Mouse (Mus musculus) kidney, adult 9 months (tissue): ENCODE data around the gene Josd2.
A peak's percentile ranks its signal among the peaks of the same experiment; 100 is the strongest.

ENCODE experiments used
- DNase-seq: peaks from one replicate; pipeline ENCODE4 v3.0.0; 2022

Josd2 gene

DNA sequence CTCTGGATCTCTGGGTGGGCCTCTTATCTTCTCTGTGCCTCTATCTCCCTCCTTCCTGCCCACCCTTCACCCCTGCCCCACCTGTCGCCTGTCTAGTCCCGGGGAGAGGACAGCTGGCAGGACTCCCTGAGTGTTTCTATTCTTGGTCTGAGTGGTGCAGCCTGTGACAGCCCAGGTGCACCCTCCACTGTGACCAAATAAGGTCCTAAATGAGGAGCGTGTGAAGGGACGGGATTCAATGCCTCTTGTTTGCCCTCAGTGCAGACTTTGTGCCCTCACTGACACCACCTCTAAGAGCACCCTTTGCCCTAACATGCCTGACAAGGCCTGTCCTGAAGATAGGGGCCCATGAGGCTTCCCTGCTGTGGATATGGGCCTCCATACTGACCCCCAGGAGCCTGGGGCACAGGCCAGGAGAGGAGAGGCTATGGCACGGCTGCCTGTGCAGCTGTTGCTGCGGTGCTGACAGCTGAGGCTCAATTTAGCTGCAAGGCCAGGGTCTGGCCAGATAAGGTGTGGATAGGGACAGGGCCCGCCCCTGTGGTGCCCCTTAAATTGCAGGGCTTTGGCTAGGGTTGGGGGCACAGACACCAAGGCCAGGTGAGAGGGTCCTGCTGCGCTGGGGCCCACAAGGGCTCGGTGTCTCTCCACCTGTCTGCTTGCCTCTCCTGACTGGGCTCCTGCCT lies 5.3 kb downstream of the Josd2 start:
- no peak for DNase-seq

DNA sequence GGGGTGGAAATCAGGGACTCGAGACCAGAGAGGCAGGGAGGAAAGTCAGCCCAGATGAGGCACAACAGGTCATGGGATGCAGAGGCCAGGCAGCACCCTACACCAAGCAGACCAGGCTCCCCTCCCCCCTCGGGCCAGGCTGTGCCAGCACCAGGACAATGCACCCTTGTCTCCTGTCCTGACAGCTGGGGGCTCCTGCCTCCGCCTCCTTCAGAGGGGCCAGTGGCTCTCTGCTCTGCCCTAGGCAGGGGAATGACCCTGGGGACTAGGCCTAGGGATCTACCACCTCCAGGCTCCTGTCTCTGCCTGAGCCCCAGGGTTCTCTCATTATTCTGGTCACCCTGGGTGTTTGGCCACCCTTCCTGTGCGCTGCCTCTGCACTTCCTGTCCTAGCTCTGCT lies 6.6 kb downstream of the Josd2 start:
- no peak for DNase-seq

DNA sequence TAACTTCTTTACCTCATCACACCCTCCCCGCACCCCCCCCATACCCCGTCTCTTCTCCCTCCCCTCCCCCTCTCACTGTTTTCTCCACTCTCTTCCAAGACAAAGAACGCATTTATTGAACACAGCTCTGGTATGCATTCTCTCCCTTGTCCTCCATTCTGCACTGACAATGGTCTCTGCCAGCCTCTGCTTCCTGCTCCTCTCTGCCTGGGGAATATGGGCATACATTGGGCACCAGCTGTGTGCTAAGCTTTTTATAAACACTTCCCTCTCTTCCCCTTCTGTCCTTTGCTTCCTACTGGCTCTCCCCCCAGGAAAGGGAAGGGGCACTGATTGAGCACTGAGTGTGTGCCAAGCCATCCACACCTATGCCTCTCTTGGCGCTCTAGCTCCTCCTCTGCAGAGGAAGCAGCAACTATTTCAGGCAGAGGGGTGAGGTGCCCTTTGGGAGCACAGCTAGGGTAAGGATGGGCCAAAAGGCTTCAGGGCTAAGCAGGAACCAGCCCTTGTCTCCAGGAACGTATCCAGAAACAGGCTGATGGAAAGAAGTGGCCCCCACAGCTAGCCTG lies 7.3 kb downstream of the Josd2 start:
- DNase-seq, result no peak

DNA sequence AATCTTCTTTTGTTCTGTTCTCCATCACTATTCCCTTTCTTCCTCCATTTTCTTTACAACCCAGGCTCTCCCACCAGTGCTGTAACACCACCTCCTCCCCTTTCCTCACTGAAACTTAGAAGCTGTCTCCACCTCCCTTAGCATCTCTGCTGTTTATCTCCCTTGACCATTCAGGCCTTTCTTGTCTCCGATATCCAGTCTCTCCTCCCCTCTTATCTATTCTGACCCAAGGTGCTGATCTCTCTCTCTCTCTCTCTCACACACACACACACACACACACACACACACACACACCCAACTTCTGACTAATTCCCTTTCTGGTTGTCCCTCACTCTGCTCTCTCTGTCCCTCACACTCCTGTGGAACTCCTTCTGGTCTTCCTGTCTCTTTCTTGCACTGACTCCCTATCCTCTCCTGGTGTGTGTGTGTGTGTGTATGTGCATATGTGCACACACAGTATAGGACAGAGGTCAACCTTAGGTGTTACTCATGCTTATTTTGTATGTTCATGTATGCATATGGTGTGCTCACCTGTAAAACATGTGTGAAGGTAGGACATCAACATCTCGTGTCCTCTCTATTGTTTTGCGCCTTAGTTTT lies 15.2 kb downstream of the Josd2 start:
- DNase-seq, result no peak

DNA sequence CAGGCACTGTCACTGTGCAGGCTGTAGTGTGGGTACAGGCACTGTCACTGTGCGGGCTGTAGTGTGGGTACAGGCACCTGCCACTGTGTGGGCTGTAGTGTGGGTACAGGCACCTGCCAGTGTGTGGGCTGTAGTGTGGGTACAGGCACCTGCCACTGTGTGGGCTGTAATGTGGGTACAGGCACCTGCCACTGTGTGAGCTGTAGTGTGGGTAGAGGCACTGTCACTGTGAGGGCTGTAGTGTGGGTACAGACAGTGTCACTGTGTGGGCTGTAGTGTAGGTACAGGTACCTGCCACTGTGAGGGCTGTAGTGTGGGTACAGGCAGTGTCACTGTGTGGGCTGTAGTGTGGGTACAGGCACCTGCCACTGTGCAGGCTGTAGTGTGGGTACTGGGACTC lies 16.3 kb downstream of the Josd2 start:
- DNase-seq, result no peak

DNA sequence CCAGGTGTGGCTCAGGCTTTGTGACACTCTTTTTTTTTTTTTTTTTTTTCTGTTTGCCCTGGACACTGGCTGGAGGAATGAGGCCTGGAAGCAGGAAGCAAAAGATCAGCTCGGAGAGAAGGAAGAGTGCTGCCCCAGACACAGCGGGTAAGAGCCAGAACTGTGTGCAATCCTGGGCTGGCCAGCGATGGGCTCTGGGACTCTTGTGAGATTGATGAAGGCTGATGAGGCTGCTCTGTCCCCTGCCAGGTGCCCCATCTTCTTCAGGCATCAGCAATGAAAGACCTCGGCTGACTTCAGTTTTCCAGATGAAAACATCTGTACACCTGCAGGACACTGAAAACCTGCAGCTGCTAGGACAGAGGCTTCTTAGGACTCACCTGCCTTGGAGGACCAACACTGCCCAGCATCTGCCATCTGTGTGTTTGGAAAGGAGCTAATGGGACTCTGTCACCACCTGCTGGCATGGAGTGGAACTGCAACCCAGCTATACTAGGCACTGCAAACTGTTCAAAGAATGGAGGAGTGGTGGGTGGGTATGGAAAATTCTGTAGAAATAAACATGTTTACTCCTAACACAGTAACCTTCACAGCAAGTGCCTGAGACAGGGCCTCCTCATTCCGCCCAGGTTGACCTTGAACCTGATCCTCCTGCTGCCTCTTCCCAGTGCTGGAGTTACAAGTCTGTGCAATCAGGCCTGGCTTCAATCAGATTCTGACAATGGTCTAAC lies 17.2 kb downstream of the Josd2 start:
- DNase-seq, result peak; percentile 76

DNA sequence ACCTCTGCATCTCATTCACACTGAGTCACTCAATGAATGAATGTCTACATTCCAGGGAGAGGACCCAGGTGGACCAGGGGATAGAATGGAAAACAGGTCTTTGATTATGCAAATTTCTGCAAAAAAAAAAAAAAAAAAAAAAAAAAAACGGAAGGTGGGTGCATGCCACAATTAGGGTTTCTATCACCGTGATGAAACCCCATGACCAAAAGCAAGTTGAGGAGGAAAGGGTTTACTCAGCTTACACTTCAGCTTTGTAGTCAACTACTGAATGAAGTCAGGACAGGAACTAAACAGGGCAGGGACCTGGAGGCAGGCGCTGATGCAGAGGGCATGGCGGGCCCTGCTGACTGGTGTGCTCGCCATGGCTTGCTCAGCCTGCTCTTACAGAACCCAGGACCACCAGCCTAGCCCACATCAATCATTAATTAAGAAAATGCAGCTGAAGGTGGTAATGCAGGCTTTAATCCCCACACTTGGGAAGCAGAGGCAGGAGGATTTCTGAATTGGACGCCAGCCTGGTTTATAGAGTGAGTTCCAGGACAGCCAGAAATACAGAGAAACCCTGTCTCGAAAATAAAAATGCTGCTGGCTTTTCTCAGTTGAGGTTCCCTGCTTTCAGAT lies 17.9 kb downstream of the Josd2 start:
- DNase-seq, result no peak

- DNase-seq, result no peak
Observed at GRCm38 (mm10) chr7:44486927-44487575, 19.3 kb downstream of the Josd2 start.

DNA sequence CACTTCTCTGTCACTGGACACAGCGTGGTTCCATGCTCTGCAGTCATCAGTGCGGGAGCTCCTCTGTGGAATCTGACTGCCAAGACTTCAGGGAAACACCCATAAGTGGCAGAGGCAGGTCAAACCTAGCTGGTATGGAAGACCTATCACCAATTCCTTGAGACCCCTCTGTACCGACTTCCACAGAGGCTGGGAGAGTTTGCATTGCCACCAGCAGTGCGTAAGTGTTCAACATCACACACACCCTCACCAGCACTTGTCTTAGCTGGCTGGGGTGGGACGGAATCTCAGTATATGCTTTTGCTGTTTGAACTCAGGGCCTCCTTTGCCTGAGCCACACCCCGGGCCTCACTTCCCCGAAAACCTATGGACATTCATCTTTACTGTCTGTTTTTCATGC lies 20.2 kb downstream of the Josd2 start:
- DNase-seq, result no peak

DNA sequence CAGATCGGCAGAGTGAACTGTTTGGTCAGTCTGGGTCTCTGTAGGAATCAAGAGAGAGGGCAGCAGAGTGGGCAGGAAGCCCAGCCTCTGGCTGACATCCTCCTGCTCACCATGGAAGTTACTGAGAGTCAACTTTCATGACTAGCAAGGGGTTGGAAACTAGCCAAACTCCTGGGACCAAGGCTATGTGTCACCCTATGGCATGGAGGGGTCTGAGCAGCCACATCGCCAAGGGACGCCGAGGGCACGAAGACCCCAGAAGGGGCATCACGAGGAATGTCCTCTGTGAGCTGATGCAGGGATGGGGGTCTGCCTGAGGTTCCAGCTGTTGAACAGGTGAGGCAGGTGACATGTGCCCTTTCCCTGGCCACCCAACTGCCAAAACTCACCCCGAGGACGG lies 20.8 kb downstream of the Josd2 start:
- no peak for DNase-seq

GRCm38 (mm10) chr7:44490281-44490680 lies 22.5 kb downstream of the Josd2 start:
- no peak for DNase-seq

DNA sequence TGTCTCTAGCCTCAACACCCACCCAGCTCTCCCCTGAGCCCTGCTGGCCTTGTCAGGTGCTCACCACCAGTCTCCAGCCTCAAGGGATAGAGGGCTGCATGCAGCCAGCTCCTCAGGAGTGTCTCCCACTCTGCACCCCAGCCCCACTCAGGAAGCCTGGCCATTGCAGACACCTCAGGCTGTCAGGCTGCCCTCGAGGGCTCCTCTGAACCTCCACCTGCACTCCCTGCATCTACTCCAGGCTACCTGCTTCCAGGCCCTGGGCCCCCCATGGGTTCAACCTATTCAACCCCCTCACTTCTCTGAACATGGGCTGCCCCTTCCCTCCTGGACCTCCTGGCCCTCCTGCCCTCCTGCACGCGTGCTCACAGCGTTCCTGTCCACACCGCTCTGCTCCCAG lies 23.6 kb downstream of the Josd2 start:
- DNase-seq, result no peak

- no peak for DNase-seq
Observed at GRCm38 (mm10) chr7:44492166-44492826, 24.5 kb downstream of the Josd2 start.

- no peak for DNase-seq
Observed at GRCm38 (mm10) chr7:44494681-44495080, 26.9 kb downstream of the Josd2 start.

DNA sequence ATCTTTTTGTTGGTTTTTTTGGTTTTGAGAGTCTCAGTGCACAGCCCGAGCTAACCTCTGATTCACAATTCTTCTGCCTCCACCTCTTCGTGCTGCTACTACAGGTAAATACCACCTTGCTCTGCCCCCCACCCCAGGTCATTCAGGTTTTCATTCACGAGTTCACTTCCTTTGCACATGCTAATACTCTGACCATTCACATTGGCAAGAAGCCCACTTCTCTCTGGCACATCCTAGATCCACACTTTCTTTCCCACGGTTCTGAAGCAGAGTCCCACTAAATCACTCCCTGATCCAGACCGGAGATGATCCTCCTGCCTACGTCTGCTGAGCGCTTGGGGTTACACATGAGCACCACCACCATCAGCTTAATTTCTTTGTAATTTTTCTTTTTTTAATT lies 27.3 kb downstream of the Josd2 start:
- no peak for DNase-seq

- DNase-seq, result peak; percentile 99
Observed at GRCm38 (mm10) chr7:44495992-44496770, 28.4 kb downstream of the Josd2 start, which contains the start of the genes Emc10 and Fam71e1. TSS of gene Emc10 (minus strand) at chr7:44496529. TSS of gene Fam71e1 (plus strand) at chr7:44496581.

DNA sequence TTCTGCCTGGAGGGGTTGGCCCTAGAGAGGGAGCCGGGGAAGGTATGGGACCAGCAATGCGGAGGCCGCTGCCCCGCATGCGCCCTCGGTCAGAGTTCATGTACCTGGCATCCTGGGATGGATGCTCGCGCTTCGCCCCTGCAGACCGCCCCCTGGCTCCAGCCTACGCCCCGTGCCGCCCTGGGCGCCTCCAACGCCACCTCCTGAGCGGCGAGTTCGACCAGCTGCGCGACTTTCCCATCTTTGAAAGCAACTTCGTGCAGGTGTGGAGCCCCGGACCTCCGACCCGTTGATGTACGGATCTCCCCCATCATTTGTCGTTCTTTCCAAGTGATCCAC lies 29.0 kb downstream of the Josd2 start:
- DNase-seq, result no peak

DNA sequence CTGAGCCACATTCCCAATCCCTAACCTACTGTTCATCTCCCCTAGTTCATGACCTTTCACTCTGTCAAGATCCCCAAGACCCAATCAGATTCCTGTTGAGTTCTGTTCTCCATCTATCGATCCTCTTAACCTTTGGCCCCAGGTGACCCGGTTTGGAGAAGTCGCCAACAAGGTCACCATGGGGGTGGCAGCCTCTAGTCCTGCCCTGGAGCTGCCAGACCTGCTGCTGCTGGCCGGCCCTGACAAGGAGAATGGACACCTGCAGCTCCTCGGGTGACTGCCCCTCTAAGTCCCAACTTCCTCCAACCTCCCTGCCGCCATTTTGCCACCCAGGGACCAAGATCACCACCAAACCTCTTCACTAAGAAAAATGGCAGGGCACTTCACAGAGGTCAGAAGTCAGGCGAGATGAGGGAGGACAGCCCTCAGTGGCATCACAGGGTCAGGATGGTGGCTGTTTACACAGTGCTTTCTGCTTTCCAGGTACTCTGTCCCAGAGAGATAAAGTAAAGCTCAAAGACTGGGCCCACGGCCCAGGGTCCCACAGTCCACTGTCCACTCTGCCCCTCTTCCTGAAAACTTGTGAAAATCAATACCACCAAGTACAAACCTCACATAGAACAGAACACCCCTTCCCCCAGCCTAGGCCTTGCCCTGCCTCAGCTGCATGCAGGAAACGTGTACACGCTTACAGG lies 29.7 kb downstream of the Josd2 start:
- DNase-seq, result no peak

DNA sequence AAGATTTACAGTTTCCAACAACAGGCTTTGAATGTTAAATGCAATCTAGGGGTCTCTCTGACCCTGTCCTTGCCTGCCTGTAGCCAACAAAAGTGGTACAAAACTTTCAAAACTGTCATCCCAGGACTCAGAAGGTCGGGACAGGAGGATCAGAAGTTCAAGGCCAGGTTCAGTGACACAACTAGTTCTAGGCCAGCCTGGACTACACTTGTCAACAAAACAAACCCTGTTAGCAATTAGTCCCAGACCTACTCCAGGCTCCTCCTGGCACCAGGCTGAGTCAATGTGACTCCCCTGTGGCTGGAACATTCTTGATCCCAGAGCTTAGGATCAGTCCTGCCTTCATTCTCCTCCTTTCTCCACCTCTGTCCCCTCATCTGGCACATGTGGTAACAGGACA lies 31.1 kb downstream of the Josd2 start:
- no peak for DNase-seq

- DNase-seq, result no peak
Observed at GRCm38 (mm10) chr7:44500046-44500445, 32.3 kb downstream of the Josd2 start.

DNA sequence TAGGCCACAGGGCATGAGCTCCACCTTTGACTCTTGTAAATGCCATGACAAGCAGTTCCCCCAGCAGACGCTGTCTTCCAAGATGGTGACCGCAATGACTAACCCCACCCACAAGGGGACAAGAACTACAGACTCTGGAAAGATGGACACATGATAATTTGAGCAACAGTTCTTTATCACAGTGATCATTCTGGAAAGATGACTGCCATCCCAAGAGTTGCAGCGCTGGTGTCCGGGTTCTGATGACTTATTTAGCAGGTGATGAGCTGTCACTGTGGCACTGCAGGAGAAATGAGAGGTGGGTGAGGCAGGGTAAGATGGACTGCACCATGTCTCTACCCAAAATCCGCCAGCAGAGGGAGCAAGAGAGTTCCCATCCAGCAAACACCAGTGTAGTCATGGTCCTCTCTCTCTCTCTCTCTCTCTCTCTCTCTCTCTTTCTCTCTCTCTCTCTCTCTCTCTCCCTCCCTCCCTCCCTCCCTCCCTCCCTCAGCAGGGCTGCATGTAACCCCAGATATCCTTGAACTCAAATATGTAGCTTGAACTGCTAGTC lies 33.9 kb downstream of the Josd2 start:
- peak; percentile 61 for DNase-seq
